Mouse (Mus musculus): ENCODE data around the gene Rnf26.

Gene Rnf26

DNA sequence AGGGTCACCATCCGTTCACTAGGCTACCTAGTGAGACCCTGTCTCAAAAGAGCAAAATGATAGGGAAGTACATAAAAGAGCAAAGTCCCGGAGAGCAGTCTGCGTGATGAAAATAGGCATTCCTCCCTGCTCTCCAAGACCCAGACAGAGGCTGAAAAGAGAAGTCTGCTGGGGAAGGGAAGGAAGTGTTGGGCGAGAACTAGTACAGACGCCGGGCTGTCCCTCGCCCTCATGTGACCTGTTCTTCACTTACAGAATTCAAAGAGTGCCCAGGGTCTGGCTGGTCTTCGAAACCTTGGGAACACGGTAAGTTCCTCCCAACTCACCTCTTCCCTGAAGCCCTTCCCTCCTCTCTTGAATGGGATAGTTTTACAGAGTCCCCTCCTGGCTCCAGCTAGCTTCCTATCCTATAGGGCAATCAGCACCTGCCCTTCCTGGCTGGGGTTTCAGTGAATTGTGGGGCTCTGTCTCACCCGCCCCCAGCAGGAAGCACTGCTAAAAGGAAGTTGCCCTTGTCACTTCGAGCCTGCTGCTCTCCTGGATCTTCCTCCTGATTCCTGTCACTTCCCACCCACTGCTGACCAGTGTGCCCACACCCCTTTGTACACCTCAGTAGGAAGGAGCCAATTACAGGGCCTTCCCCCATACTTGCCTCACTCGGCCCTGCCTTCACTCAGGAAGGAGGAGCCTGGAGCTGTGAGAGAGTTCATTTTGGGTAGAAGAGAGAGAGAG is 24.3 kb downstream of the Rnf26 start:
- no peak for DNase-seq (ENCODE audit: low read depth)

DNA sequence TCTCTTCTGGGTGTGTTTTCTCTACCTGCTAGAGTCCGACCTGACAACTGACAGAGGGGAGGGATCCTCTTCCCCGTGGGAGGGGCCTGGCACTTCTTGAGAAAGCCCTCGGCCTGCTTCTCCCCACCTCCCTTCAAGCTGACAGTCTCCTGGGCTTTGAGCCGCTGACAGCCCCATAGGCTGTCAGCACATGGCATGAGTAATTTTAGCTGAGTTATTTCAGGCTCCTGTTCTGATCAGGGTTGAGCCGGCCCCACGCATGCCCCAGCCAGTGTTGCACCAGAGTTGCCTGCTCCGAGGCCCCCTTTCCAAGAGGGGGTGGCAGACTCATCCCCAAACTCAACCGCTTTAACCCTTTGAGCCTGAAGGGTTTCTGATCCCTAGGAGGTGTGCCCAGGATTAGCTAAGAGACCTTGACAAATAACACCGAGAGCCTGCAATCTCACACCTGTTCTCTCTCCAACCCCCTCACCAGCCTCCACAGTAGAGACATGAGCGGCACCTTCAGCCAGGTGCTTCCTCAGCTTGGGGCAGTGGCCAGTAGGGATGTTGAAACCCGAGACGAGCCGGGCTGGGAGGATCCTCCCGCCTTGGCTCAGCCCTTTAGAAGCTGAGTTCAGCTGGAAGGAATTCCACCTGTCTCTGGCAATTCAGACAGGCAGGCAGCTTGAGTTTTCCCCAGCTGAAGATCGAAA is 25.4 kb downstream of the Rnf26 start:
- DNase-seq (ENCODE audit: low read depth): no peak

DNA sequence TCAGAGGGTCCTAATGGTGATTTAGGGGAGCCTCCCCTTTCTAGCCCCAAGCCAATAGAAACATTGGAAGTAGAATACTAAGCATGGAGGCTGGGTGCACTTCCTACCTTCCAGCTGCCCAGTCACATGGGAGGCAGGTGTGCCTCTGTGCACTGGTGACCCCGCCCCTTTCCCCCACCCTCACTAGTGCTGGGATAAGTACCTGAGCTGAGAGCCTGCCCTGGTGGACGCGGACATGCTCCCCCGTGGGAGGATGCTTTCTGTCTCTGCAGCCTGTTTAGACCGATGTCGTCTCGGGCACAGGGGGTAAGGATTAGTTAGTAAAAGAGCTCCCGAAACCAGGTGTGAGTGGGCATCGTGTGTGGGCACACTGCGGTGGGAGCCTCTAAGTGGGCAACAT is 26.4 kb downstream of the Rnf26 start:
- no peak for DNase-seq (ENCODE audit: low read depth)

DNA sequence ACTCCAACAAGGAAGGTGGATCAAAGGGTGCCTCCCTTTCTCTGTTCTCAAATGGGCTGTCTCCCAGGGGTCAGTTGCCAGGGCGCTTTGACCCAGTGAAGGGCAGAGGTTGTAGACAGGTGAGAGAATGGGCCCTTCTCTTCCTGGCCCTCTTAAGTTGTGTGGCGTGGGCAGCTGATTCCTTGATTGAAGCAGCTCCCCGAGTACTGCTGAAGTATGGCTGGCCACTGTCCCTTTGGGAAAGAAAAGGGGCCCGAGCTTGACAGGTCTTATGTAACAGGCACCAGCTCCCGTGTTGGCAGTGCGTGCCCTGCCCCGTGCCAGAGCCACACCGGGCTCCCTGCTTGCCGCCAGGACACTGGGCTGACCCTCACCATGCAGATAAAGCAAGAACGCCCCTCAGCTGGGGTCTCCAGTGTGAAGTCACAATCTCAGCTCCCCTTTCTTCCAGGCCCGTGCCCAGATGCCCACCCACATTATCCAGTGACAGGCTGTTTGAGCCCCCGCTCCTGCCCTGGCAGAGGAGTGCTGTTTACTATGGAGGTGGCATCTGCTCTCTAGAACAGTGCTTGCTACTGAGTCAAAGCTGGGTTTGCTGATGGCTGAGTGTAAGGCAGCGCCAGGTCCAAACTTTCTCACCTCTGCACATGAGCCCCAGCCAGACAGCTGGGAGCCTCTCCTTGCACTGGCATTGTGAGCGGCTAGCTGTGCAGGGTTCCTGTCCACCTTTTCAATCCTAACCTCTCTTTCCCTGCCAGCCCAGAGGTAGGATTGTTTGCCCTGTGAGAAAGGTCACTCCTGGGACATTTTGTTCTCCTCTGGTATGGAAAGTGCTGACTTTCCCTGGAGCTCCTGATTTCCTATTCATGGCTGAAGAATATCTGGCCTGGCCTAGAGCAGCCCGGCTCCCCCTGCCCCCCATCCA is 27.3 kb downstream of the Rnf26 start:
- no peak for DNase-seq (ENCODE audit: low read depth)

DNA sequence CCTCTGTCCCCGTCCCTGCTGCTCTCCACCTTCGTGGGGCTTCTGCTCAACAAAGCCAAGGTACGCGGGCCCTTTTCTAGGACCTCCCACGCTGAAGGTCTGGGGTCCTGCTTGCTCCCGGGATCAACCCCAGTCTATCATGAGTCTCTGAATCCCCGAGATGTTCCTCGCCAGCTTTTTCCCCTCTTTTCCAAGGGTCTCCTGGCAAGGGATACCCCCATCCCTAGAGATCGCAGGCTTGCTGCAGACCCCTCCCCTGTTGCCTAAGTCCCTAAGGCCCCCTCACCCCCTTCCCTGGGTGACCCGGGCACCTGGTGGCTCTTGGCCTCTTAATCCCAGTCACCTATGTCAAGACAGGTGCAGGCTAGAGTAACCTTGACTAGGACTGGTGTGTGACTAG is 28.0 kb downstream of the Rnf26 start:
- DNase-seq (ENCODE audit: low read depth): no peak

DNA sequence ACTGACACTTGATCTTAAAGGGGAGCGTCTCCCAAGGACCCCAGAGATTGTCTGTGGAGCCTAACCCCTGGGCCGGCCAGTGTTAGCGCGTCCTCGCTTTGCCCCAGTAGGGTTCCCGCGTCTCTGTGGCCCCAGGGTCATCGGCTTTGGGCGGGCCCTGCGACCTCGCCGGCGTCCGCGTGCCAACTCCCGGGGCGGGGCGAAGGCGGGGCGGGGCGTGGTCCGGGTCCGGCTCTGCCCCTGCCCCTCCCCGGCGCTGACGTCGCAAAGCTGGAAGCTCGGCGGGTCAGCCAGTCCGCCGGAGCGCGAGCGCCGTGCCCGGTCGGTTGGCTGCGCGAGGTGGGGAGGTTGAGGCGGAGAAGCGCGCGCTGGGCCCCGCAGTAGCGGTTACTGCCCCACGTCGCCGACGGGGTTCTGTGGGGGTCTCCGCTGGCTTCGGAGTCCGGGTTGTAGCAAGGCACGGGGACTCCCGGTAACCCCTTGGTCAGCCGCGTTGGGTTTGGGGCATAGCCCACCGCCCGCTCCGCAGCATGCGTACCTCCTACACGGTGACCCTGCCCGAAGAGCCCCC is 28.6 kb downstream of the Rnf26 start:
- DNase-seq (ENCODE audit: low read depth): peak; percentile 68

DNA sequence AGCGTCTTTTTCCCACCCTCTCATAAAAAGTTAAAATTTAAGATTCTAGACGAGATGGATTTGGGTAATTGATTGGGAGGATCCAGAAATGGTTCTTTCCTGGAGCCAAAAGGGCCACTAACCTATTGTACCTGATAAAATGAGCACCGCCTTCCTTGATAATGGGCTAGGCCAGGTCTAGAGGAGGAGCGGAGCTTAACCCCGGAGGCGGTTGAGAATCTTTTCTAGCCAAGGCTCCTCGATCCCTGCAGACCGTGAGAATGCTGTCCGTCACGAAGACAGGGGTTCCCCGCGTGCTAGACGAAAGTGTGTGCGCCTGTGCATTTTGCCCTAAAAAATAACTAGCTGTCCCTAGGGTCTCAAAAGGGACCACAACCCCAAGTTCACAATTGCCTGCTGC is 29.1 kb downstream of the Rnf26 start:
- DNase-seq (ENCODE audit: low read depth): no peak

DNA sequence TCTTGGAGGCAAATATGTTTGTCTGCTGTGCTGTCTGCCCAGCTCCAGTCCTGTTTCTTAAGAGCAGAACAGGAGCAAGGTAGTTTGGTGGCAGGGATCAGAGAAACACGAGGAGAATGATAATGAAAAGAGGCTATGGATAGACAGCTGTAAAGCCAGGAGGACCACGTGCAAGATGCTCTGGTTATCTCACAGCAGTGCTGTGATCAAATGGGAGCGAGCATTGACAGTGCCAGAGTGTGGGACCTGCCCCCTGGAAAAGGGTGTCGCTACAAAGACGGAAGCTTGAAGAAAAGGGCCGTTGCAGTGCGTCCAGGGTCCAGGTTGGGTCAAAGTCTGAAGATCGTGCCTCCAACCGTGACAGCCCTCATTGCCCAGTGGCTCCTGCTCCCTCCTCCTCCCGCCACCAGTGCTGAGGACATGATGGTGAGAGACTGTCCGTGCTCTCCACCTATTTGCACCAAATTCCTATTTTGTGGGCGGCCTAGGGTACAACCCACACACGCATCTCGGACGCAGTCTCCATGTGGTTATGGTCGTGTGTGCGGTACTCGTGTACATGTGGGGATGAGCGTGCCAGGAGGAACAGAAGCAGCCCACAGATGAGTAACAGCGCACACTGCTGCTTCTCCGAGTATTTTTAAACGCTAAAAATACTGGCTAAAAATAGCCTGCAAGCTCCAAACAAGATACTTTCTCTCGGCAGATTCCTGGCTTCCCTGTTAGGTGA is 29.8 kb downstream of the Rnf26 start:
- no peak for DNase-seq (ENCODE audit: low read depth)

DNA sequence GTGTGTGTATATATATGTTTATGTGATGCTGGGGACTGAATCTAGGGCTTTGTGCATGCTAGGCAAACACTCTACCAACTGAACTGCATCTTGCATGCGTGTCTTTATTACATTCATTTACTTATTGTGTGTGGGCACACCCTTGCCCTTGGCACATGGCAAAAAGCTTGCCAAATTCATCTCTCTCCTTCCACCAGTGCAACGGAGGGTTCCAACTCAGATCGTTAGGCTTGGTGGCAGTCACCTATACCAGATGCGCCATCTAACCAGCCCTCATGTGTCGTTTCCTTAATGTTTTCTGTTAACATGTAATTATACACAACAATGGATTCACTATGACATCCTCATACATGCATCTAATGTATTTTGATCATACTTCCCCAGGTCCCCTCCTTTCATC is 31.1 kb downstream of the Rnf26 start:
- DNase-seq (ENCODE audit: low read depth): no peak

DNA sequence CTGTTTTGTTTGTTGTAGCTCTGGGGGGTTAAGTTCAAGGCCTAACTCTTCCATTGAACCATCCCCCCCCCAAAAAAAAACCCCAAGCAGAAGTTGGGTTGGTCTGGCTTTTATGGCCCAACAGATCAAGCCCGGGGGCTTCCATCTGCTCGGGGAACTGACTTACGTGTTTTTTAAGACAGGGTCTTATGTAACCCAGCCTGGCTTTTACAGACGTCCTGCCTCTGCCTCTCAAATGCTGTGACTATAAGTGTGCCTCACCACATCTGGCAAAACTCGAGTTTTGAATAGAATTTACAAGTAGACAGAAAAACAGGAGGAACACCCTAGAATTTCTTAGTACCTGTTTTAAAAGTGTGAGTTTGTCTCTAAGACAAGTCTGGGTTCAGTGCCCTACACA is 31.7 kb downstream of the Rnf26 start:
- no peak for DNase-seq (ENCODE audit: low read depth)

DNA sequence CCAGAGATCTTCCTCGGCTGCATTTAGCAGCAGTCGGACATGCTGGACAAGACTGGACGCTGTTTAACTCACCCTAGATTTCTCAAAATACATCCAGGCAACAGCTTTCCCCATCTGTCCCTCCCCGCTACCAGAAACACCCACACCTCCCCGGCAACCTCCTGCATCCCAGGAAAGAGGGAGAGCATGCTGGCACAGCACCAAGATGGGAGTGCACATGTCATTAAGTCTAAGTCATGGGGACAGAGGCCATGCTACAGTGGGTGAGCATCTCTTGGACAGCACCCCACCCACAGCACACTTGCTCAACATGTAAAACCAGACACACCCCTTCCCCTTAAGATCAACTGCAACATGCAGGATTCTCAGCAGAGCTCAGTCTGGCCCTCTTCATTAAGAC is 32.4 kb downstream of the Rnf26 start:
- DNase-seq (ENCODE audit: low read depth): no peak

DNA sequence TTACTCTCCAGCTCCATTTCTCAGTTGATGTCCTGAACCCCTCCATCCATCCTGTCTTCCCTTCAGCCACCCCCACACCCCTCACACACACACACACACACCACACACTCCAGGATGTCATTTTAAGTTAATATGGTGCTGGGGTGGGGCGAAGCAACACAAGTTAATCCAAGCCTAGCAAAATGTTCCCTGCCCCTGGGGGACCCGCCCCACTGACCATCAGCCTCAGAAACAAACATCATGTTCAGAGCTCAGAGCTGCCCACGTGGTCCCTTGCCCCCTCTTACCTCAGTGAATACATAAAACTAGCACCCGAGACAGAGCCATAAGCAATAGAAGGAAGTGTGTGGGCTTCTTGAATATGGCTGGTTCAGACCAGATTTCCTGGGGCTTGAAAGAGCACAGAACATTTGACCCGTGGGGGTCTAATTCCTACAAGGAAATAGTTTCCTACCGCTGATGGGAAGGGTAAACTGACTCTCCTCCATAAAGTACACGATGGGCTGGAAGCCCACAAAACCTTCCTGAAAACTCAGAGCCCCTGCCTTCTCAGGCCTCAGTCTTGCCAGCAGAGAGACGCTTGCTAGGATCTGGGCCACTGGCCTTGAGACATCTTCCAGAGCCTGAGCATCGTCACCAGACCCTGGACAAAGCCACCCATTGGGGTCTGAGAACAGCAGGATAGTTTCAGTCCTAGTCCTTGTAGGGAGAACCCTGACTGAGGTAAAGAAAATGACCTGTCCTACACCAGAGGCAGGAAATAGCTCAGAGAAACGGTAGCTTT is 33.1 kb downstream of the Rnf26 start:
- no peak for DNase-seq (ENCODE audit: low read depth)

DNA sequence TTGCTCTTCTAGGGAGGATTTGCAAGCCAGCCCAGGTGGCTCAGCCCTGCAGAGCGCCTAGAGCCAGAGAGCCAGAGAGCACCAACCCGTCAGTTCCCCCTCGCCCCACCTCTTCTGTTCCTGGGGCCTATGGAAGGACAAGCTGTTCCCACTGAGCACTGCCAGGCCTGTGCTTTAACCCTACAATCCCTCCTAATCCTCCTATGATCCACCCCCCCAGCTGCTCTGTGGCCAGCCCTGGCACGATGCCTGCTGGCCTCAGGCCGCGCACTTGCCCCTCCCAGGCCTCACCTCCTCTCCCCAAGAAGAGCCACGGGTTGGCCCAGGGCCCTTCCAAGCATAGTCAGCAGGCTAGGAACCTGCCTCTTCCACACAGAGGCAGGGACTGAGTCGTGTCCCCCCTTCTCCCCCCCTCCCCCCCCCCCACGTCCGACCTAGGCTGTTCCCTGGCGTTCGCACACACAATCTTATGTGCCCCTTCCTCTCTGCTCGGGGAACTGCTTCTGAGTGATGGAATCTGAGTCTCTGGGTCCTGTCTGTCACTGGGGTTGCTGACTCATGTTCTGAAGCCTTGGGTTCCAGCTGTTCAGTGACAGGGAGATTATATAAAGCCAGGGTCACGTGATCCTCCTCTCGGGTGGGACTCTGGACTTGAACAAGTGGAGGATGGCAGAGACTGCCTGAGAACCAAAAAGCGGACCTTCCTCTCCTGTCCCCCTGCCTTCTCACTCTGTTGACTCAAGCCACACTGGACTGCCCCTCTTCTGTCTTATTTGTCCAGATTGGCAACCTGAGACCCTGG is 34.2 kb downstream of the Rnf26 start:
- no peak for DNase-seq (ENCODE audit: low read depth)

DNA sequence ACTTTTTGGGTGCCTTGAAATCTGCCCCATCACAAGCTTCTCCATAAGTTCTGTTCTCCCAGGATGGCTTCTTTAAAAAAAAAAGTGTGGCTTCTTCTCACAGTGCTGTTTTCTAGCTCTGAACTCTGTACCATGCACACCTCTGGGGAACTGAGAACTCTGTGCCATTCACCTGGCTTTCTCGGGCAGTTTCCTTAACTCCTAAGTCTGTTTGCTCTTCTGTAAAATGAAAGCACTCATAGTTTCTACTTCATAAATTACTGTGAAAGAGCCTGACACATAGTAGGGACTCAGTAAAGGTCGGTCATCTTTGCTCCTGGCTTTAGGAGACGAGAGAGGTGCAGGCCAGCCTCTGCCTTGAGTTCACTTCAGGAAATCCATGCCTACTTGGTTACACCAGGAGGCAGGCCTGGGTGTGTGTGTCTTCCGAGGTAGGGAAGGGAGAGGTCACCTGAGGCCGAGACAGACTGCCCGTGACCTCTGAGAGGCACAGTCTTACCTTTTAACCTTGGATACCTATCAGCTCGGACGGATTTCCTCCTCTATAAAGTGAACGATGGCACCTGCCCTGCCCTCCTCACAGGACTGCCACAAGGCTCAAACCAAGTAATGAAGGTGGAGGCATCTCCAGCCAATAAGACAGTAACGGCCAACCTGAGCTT is 35.0 kb downstream of the Rnf26 start:
- no peak for DNase-seq (ENCODE audit: low read depth)

DNA sequence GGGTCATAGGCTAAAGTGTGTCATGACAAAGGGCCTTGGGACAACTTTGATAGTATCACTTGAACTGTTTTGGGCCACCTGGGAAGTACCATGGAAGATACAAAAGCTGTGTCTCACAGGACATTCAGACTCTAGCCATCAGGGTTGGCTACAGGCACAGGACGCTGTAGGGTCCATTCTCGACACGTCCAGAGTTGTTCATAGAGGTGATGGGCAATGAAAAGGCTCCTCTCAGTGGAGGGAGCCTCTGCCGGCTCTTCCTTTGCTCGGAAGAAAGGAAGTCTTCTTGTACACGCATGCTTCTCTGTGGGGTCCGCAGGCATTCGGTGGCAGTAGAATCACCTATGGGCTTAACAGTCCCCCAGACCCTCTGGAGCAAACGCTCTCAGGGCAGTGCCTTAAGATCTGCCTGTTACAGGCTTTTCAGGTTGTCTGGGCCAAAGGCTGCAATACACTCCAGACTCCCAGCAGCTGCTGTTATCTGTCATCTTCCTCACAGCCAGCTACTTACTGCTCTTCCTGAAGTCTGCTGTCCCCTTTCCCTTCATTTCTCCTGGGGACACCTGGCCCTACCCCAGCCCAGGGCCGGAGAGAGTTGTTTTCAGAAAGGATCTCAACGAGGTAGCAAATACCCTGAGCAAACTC is 35.9 kb downstream of the Rnf26 start:
- no peak for DNase-seq (ENCODE audit: low read depth)

DNA sequence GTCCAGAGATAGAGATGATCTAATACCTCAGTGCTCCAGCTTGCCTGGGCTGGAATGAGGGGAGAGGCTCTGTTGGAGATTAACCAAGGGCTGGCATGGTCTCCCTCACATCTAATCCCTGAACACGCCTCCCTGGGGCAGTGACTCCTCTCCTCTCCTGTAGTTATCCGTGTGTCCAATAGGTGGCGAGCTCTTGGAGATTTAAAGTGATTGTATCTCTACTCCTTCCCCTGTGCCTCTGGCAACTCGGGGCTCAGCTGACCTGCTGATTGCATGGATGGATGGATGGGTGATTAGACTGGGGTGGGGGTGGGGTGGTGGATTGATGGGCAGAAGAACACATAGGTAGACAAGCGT is 36.6 kb downstream of the Rnf26 start:
- no peak for DNase-seq (ENCODE audit: low read depth)

DNA sequence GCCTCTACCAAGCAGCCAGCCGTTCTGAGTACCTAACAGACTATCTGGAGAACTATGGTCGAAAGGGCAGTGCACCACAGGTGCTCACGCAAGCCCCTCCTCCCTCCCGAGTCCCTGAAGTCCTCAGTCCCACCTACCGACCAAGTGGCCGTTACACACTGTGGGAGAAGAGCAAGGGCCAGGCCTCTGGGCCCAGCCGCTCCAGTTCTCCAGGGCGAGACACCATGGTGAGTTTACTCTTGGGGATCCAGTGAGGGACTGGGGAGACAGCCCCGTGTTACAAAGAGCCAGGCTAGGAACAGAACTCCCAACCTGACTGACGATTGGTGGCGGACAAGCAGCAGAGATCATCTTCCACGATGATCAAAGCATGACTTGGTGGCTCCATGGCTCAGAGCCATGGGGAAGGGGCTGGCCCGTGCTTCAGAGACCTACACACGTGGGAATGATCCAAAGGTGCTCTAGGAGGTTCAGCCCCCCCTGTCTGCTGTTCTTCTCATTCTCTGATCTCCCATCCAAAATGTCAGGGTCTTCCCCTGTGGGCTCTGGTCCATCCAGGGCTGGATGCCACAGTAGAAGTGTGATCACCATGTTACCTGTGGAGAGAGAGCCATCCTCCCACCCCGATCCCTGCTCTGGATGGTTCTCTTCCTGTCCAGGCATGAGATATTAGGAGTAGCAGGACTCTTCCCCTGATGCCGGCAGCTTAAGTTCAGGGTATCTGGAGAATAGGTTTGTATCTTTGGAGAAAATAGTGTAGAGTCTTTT is 37.1 kb downstream of the Rnf26 start:
- no peak for DNase-seq (ENCODE audit: low read depth)

DNA sequence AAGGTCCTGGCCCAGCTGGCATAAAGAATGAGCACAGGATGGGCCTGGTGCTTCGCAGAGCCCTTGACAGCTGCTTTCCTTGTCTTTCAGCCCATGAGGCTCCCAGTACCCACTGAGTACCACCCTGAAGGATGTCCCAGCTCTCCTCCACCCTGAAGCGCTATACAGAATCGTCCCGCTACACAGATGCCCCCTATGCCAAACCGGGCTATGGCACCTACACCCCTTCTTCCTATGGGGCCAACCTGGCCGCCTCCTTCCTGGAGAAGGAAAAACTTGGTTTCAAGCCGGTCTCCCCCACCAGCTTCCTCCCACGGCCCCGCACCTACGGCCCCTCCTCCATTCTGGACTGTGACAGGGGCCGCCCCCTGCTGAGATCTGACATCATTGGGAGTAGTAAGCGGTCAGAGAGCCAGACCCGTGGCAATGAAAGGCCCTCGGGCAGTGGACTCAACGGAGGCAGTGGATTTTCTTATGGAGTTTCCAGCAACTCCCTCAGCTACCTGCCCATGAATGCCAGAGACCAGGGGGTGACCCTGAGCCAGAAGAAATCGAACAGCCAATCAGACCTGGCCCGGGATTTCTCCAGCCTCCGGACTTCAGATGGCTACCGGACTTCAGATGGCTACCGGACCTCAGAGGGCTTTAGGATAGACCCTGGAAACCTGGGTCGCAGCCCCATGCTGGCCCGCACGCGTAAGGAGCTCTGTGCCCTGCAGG is 37.9 kb downstream of the Rnf26 start:
- no peak for DNase-seq (ENCODE audit: low read depth)

Data from c-Kit-positive CD71-negative TER-119-negative erythroid progenitor cells, embryonic 14.5 days (primary cell).